Mouse (Mus musculus) brain, embryonic 14.5 days (tissue): Measurements from ENCODE around the gene Mapre3.

ENCODE experiments used
- CTCF ChIP-seq: fragments of 200-500 bp; IDR thresholded peaks from 2 replicates; pipeline ENCODE4 v1.5.1; 2012; ENCODE audit warnings: inconsistent platforms, mild to moderate bottlenecking, moderate library complexity, borderline replicate concordance; ENCODE audit not compliant: insufficient read depth, insufficient read length; ENCODE audit errors: extremely low read depth
- POLR2A ChIP-seq: fragments of 200-500 bp; IDR thresholded peaks from 2 replicates; pipeline ENCODE4 v1.6.1; 2012; ENCODE audit warnings: mild to moderate bottlenecking, inconsistent platforms, borderline replicate concordance; ENCODE audit not compliant: poor library complexity, insufficient read depth, insufficient read length, severe bottlenecking; ENCODE audit errors: extremely low read depth

- TF ChIP-seq CTCF = no peak
- TF ChIP-seq POLR2A = no peak
Observed at GRCm38 (mm10) chr5:30798965-30799364, 15.5 kb upstream of the Mapre3 start.
